Mouse (Mus musculus) layer of hippocampus, adult 9-10 months (tissue): ENCODE measurements around the gene Lipa.

ENCODE experiments used
- DNase-seq: peaks from one replicate; pipeline ENCODE4 v3.0.0; 2022; ENCODE audit warnings: low spot score

Lipa gene

DNA sequence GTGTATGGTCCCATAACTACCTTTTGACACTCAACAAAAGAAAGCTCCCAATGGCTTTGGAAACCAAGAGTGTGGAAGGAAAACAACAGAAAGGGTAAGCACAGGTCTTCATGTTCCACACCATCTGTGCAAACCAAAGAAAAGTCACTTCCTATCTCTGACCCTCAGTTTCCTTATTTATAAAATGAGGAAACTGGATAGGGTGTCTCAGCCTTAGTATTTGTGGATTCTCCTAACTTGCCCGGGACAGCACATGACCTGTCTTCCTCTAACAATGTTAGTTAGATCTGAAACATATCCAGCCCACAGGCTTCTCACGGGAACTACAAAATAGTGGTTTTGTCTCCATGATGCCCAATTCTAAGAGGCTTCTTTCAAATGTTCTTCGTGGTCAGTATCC, 62.8 kb downstream of the Lipa start:
- no peak for DNase-seq

DNA sequence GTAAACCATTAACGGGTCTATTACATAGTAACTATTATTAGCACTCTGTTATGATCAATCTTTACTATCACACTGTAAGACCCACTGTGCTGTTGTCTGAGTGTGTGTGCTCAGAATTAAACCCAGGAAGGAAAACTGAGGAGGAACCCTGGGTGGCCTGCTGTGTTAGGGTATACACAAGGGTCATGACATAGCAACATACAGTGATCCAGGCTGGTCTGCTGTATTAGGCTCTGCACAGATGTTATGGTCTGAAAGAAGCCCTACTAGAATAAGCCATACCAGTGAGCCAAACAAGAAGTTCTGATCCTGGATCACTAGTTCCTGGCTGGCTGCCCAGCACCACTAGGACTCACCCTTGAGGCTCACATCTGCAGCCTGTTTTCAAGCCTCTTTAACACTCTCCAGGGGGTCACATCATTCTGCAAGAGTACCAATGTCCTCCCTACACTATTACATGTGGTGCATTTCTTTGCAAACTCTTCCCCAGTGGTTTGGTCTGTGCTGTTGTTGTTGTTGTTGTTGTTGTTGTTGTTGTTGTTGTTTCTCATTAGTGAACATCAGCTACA, 65.7 kb downstream of the Lipa start:
- DNase-seq, result no peak

DNA sequence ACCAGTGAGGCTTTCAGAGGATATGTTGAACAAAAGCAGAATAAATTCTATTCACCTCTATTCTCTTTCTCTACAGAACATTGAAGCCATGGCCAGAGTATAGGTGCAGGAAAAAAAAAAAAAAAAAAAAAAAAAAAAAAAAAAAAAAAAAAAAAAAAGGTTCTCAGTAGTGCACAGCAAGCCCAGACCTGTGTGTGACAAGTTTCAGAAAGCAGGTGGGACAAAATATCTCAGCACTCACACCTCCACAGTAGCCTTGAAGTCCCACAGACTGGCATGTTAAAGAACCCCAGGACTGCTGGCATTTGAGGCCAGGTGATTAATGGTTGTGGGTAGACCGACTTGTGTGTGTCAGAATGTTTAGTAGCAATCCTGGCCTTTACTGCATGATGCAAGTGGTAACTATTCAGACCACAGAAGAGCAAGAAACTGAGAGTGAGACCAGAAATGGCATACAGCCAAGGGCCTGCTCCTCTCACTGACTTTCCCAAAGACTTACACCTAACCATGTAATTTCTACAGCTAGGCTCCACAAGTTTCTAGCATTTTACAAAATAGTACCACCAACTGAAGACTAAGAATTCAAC, 76.4 kb downstream of the Lipa start:
- no peak for DNase-seq

DNA sequence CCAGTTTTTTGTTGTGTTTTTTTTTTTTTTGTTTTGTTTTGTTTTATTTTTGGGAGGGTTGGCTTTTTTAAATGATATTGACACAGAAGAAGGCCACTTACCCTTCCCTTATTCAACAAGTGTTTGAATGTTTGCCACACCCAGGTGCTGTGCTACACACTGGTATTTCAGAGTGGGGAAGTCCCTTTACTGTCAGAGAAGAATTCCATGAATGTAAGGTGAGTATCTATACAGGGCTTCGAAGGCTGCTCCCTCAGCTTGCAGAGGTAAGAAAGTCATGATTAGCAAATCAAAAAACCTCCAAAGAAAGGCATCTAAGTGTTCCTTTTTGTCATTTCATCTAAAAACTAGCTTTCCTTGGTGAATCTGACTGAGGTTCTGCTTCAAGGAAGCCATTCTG, 78.4 kb downstream of the Lipa start:
- DNase-seq, result no peak

GRCm38 (mm10) chr19:34445410-34446012, 81.8 kb downstream of the Lipa start:
- no peak for DNase-seq

- no peak for DNase-seq
These were observed 82.5 kb downstream of the Lipa start for GRCm38 (mm10) chr19:34444785-34445184.
